Mouse (Mus musculus): ENCODE data around the gene Ank.

GRCm38 (mm10) chr15:27441529-27441928, 24.9 kb upstream of the Ank start:
- TF ChIP-seq POLR2A (IDR thresholded peaks at IDR 0.05; ENCODE audit: insufficient read depth, low read depth, low read length) (no peak), CTCF (IDR thresholded peaks at IDR 0.05) (no peak)
